Mouse (Mus musculus) embryonic facial prominence, embryonic 15.5 days (tissue): Measurements from ENCODE around the gene Uevld. TPM values are rescaled to one million over a fixed set of nuclear protein-coding genes. Genes with fewer than 3 reads are reported as not detected.
"Not testable (repeated sequence)": the region's sequence is repeated elsewhere in the genome, so short reads cannot be mapped to it uniquely, and the experiment has no call there.

ENCODE experiments used
- ATAC-seq: fragments of 200-750 bp; cut with Nextera tagmentation; 2 replicates; pipeline ENCODE4 v1.8.0; 2017; ENCODE audit warnings: low read depth, moderate TSS enrichment; ENCODE audit not compliant: insufficient number of reproducible peaks, low FRiP score, low TSS enrichment
- H3K27ac ChIP-seq: fragments of 300-500 bp; sonication (generic); replicated peaks from 2 replicates; pipeline ENCODE4 v1.5.1; 2015; ENCODE audit warnings: mild to moderate bottlenecking, inconsistent platforms
- H3K27me3 ChIP-seq: fragments of 300-500 bp; sonication (generic); 2 replicates; pipeline ENCODE4 v1.6.1; 2015; ENCODE audit warnings: inconsistent platforms
- H3K36me3 ChIP-seq: fragments of 300-500 bp; sonication (generic); 2 replicates; pipeline ENCODE4 v1.6.1; 2015; ENCODE audit warnings: mild to moderate bottlenecking, inconsistent platforms
- H3K4me1 ChIP-seq: fragments of 300-500 bp; sonication (generic); 2 replicates; pipeline ENCODE4 v1.6.1; 2015; ENCODE audit warnings: inconsistent platforms
- H3K4me2 ChIP-seq: fragments of 300-500 bp; sonication (generic); replicated peaks from 2 replicates; pipeline ENCODE4 v1.6.1; 2015; ENCODE audit warnings: mild to moderate bottlenecking, inconsistent platforms
- H3K4me3 ChIP-seq: fragments of 300-500 bp; sonication (generic); replicated peaks from 2 replicates; pipeline ENCODE4 v1.5.1; 2015; ENCODE audit warnings: mild to moderate bottlenecking, inconsistent platforms
- H3K9ac ChIP-seq: fragments of 300-500 bp; sonication (generic); 2 replicates; pipeline ENCODE4 v1.6.1; 2015; ENCODE audit warnings: inconsistent platforms
- H3K9me3 ChIP-seq: fragments of 300-500 bp; sonication (generic); replicated peaks from 2 replicates; pipeline ENCODE4 v1.6.1; 2016; ENCODE audit warnings: inconsistent platforms
- WGBS: fragments of 180-500 bp; shearing (Covaris S2); methylation state at CpG from one replicate; pipeline ENCODE4 v1.1.7; 2015; 5-methylcytosine and 5-hydroxymethylcytosine counted together
- polyA plus RNA-seq: library from polyadenylated mRNA; unstranded; fragments of >200 nt; fragmentation: Nextera tagmentation; extraction: Ambion mirVana; gene quantifications from 2 replicates; pipeline ENCODE4 v1.2.1, GENCODE M21; 2015

Uevld gene
- polyA plus RNA-seq, 1 experiment from 2014 or later: 10.7 TPM

DNA sequence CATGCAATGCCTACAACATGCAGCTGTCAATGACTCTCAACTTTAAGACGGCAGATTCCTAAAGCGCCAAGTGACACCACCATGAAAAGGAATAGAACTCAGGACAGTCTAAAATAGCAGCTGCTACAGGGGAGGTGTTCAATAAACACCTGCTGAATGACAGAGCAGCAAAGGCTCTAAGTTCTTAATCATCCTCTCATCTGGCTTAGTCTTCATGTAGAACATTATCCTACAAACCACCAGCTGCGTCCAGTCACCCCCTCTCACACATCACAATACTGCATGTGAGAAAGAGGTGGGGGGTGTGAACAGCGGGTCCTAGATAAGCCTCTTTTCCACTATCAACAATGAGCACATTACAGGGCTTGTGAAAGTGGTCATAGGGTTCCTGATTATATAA is 38.7 kb upstream of the Uevld start:
- no peak overlapping the region for H3K9ac ChIP-seq
- H3K9me3 ChIP-seq: no peaks in the 10 kb centered on the region
- WGBS: 84% methylated on average over 4 of the region's 4 CpGs
- H3K27me3 ChIP-seq: no peaks in the 10 kb centered on the region
- 0 out of 2 replicates have a peak, but pooled peaks have one; percentile 23 for ATAC-seq
- H3K4me2 ChIP-seq: no peak overlapping the region
- H3K36me3 ChIP-seq: peaks cover 67% of the 10 kb centered on the region
- H3K27ac ChIP-seq: no peak overlapping the region
- no peak overlapping the region for H3K4me3 ChIP-seq
- H3K4me1 ChIP-seq: peaks cover 20% of the 10 kb centered on the region

DNA sequence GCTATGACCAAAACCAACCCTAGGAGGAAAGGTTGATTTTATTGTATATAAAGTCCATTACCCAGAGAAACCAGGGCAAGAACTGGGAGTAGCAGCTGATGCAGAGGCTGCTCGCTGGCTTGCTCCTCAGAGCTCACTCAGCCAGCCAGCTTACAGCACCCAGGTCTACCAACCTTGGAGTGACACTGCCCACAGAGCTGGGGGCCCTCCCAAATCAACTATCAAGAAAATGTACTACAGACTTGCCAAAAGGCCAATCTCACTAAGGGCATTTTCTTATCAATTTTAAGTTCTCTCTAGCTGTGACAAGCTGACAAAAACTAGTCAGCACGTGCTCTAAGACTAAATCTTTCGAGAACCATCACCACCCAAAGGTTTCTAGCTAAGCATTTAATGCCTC is 37.2 kb upstream of the Uevld start:
- peaks cover 71% of the 10 kb centered on the region for H3K36me3 ChIP-seq
- H3K9ac ChIP-seq: no peak overlapping the region
- no peak overlapping the region for H3K4me3 ChIP-seq
- 95% methylated on average over 3 of the region's 3 CpGs for WGBS
- no peak overlapping the region for H3K4me2 ChIP-seq
- ATAC-seq: no peak
- no peaks in the 10 kb centered on the region for H3K9me3 ChIP-seq
- H3K27ac ChIP-seq: no peak overlapping the region
- H3K27me3 ChIP-seq: no peaks in the 10 kb centered on the region
- H3K4me1 ChIP-seq: peaks cover 10% of the 10 kb centered on the region

DNA sequence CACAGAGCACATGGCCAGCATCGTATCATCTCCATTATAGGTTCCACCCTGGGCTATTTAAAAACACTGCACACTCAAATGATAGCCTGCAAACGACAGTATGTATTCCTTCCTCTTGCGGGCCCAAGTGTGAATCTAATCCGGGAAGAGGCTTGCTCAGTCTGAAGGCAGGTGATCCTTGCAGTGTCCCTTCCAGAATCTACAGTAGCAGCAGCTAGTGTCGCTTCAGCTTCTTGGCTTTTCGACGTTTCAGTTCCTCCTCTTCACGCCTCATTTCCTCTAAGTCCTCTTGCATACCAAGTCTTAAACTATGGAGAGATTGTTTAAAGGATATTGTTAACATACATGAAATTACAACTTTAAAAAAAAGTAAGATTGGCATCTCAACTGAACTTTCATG is 34.8 kb upstream of the Uevld start:
- Histone ChIP-seq H3K27me3 (no peaks in the 10 kb centered on the region), H3K9ac (no peak overlapping the region), H3K36me3 (peaks cover 65% of the 10 kb centered on the region), H3K9me3 (no peaks in the 10 kb centered on the region), H3K4me3 (no peak overlapping the region), H3K27ac (no peak overlapping the region), H3K4me1 (no peaks in the 10 kb centered on the region), H3K4me2 (no peak overlapping the region)
- 76% methylated on average over 8 of the region's 8 CpGs for WGBS
- ATAC-seq: no peak

DNA sequence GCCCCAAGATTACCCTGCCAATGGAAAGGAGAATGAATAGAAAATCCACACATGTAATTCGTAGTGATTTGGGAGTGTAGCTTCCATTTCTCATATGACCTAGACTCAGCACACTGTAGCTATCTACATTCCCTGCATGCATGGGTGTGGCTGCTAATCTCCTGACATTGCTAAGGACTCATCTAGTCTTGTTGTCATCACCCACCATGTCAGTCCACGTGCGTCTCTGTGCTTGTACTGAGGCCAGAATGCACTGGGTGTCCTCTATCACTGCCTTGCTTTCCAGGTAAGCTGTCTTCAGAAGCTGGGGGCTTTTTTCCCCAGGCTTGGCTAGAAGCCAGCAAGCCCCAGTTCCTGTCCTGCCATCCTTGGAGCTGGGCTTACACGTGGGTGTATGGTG is 31.1 kb upstream of the Uevld start:
- Histone ChIP-seq H3K4me1 (peaks cover 11% of the 10 kb centered on the region; the same call in 1 of the 2 replicates), H3K36me3 (peaks cover 30% of the 10 kb centered on the region)
- not testable (repeated sequence) for H3K27me3 ChIP-seq, ATAC-seq, H3K9ac ChIP-seq, H3K27ac ChIP-seq, H3K4me3 ChIP-seq, H3K4me2 ChIP-seq, H3K9me3 ChIP-seq
- WGBS: 75% methylated on average over 4 of the region's 4 CpGs

DNA sequence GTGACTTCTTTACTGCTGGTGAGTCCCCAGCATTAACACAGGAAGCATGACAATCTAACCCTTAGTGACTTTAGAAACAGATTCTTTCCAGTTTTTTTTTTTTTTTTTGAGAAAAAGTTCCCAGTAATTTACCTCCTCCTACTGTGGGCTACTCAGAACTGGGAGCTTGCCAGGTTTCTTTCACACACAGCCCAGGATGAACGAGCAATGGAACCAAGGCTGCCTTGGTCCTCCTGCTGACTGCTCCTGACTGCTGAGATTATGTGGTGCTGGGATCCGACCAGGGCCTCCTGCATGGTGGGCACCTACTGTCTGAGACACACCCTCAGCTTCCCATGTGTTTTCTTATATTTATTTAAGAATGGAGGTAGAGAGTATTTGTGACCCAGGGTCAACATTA is 28.7 kb upstream of the Uevld start:
- H3K36me3 ChIP-seq: peaks cover 12% of the 10 kb centered on the region
- peaks cover 11% of the 10 kb centered on the region; the same call in 1 of the 2 replicates for H3K4me1 ChIP-seq
- H3K9ac ChIP-seq: no peak overlapping the region
- H3K4me3 ChIP-seq: no peak overlapping the region
- no peaks in the 10 kb centered on the region for H3K9me3 ChIP-seq
- WGBS: 41% methylated on average over 2 of the region's 2 CpGs
- no peak for ATAC-seq
- no peak overlapping the region for H3K27ac ChIP-seq
- no peak overlapping the region for H3K4me2 ChIP-seq
- H3K27me3 ChIP-seq: no peaks in the 10 kb centered on the region

DNA sequence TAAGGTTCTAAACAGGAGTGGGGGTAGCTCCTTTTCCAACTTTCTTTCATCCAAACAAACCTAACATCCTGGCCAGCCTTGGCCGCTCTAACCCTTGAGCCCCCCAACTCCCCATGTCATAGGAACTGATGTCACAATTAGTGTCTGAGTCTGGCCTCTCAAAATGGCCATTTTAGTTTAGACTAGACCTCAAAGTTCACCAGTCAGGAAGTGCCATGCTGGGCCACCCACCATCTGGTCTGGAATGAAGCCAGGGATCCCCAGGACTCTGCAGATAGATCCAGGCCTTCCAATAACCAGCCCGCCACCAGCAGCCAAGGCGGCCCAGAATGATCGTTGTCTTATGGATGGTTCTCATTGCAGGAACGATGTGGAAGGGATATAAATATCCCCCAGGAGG is 28.3 kb upstream of the Uevld start:
- no peaks in the 10 kb centered on the region for H3K9me3 ChIP-seq
- H3K27me3 ChIP-seq: no peaks in the 10 kb centered on the region
- peaks cover 11% of the 10 kb centered on the region; the same call in 1 of the 2 replicates for H3K4me1 ChIP-seq
- H3K4me3 ChIP-seq: no peak overlapping the region
- H3K9ac ChIP-seq: no peak overlapping the region
- WGBS: 44% methylated on average over 5 of the region's 5 CpGs
- no peak overlapping the region for H3K27ac ChIP-seq
- H3K36me3 ChIP-seq: 0 out of 2 replicates have a peak, but pooled peaks cover 7% of the 10 kb centered on the region
- no peak overlapping the region for H3K4me2 ChIP-seq
- ATAC-seq: peak; percentile 49; the same call in 1 of the 2 replicates

DNA sequence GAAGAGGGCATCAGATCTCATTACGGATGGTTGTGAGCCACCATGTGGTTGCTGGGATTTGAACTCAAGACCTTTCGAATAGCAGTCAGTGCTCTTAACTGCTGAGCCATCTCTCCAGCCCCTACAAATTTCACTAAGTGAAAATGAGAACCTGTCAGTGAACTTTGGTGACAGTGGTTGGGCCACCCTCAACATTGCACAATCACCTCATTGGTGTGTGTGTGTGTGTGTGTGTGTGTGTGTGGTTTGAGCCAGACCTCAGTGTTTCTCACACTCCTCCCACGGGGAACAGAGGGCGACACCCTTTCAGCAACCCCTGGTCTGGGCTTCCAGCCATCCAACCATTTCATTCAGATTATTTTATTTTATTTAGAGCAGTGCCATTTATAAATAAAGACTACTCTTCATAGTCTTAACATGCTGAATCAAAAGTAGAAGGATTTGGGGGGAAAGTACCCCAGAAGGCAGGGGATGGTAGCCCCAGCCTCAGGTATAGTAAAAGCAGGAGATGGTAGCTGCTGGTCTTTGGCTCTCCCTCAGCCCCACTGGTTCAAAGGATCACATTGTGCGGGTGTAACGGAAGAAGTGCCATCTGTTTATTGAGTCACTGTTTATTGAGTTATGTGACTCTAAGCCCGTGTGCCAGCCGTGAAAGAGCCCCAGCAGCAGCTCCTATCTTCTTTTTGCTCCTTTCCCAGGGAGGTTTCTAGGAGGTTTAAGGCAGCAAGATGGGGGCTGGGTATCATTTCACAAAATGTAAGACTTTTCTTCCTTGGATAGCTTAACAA is 27.6 kb upstream of the Uevld start:
- Histone ChIP-seq H3K4me2 (no peak overlapping the region), H3K4me3 (no peak overlapping the region), H3K9me3 (no peaks in the 10 kb centered on the region), H3K9ac (no peak overlapping the region), H3K27ac (peak overlapping the region; percentile 51; the same call in 1 of the 2 replicates), H3K27me3 (no peaks in the 10 kb centered on the region), H3K36me3 (0 out of 2 replicates have a peak, but pooled peaks cover 6% of the 10 kb centered on the region), H3K4me1 (peaks cover 11% of the 10 kb centered on the region; the same call in 1 of the 2 replicates)
- no peak for ATAC-seq
- WGBS: 42% methylated on average over 8 of the region's 8 CpGs

DNA sequence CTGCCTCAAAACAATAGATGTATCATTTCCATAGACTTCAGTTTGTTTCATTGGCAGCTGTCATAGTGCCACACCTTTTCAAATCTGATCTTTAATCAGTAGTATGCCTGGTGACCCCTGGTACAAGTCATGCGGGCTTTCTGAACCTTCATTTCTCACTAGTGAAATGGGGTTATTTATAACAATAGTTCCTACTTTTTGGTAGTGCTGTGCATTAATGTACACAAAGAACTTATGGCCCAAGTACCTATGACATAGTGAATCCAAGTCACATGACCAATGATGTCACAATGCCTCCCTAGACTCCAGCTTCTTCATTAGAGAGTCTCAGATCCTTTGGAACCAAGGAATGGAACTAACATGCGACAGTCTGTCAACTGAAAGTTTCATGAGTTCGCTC is 25.0 kb upstream of the Uevld start, which contains the start of gene Gm9999:
Gm9999 (plus strand) TSS at position 301 of the 400 bp plus-strand sequence.
- Histone ChIP-seq H3K9ac (no peak within 1 kb of the TSS), H3K36me3 (no peaks in the 10 kb centered on the region), H3K4me3 (no peak within 1 kb of the TSS), H3K27ac (no peak within 1 kb of the TSS), H3K4me2 (no peak within 1 kb of the TSS), H3K9me3 (no peaks in the 10 kb centered on the region), H3K27me3 (no peaks in the 10 kb centered on the region), H3K4me1 (peaks cover 11% of the 10 kb centered on the region; the same call in 1 of the 2 replicates)
- 90% methylated on average over 3 of the region's 3 CpGs for WGBS
- ATAC-seq: no peak

DNA sequence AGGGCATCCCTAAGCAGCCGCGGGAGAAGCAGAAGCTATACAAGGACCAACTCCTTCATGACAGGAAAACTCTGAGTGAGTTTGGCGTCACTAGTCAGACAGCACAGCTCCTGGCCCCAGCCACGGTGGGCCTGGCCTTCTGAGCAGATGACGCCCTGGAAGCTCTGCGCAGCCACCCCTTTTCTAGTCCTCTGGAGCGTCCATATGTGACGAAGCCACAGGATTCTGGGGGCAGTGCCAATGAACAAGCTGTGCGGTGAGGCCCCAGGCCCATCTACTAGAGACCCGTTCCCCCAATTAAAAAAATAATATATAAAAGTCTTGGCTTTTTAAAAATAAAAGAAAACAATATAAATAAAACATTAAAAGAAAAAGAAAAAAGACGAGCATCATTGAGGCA is 17.1 kb upstream of the Uevld start:
- no peak for ATAC-seq
- Histone ChIP-seq H3K9me3 (no peaks in the 10 kb centered on the region), H3K27ac (no peak overlapping the region), H3K4me3 (no peak overlapping the region), H3K4me1 (no peaks in the 10 kb centered on the region), H3K9ac (no peak overlapping the region), H3K4me2 (no peak overlapping the region), H3K27me3 (no peaks in the 10 kb centered on the region), H3K36me3 (no peaks in the 10 kb centered on the region)
- 88% methylated on average over 11 of the region's 11 CpGs for WGBS

DNA sequence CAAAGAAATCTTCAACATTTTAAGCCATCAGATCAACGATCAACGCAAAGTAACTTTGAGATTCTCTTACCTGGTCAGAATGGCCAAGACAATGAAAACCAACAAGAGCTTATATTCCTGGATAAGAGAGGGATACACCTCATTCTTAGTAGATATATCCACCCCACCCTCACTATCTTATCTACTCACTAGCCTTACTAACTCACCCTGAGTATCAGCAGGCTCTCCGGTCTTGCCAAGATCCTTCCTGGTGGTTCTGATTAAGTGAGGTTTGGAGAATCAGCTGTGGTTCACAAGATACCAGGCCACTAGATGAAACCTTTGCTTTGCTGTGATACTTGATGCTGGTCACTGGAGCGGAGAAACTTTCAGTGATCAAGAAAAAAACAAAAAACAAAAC is 16.3 kb upstream of the Uevld start:
- no peak overlapping the region for H3K4me3 ChIP-seq
- no peak overlapping the region for H3K4me2 ChIP-seq
- no peaks in the 10 kb centered on the region for H3K9me3 ChIP-seq
- H3K27me3 ChIP-seq: no peaks in the 10 kb centered on the region
- no peak overlapping the region for H3K9ac ChIP-seq
- H3K4me1 ChIP-seq: no peaks in the 10 kb centered on the region
- no peak overlapping the region for H3K27ac ChIP-seq
- WGBS: 96% methylated on average over 4 of the region's 4 CpGs
- no peak for ATAC-seq
- H3K36me3 ChIP-seq: no peaks in the 10 kb centered on the region

DNA sequence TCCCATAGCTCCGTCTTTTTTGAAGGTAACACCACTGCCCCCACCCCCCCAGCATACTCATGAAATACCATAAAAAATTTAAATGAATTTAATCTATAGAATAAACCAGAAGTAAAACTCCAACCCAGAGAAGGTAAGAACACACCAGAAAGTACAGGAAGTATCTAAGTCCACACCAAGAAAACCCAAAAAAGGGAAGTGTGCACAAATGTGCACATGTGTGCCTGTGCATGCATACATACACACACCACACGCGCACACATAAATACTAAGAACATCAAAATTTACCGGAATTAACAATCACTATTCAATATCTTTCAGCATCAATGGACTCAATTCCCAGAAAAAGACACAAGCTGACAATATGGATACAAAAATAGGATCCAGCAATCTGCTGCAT is 11.6 kb upstream of the Uevld start:
- Histone ChIP-seq H3K27ac (no peak overlapping the region), H3K9me3 (no peaks in the 10 kb centered on the region), H3K36me3 (no peaks in the 10 kb centered on the region), H3K4me1 (no peaks in the 10 kb centered on the region), H3K4me3 (no peak overlapping the region), H3K27me3 (no peaks in the 10 kb centered on the region), H3K4me2 (no peak overlapping the region), H3K9ac (no peak overlapping the region)
- WGBS: 88% methylated on average over 4 of the region's 4 CpGs
- no peak for ATAC-seq

DNA sequence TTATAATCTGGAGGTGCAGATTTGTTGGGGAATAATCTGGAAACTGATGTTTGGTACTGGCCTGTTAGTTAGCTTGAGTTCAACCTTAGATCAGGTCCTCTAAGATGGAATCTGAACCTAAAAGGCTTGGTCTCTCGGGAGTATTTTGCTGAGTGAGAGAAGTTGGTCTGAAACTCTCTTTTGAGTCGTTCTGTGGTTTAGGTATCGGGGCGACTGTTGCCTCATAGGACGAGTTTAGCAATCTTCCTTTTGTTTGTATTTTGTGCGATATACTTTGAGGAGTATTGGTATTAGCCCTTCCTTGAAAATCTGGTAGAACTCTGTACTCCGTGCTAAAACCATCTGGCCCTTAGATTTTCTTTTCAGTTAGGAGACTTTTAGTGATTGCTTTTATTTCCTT is 5.7 kb upstream of the Uevld start:
- peaks cover 9% of the 10 kb centered on the region for H3K4me1 ChIP-seq
- no peaks in the 10 kb centered on the region for H3K36me3 ChIP-seq
- H3K9me3 ChIP-seq: no peaks in the 10 kb centered on the region
- H3K9ac ChIP-seq: no peak overlapping the region
- WGBS: 74% methylated on average over 7 of the region's 7 CpGs
- H3K27ac ChIP-seq: no peak overlapping the region
- no peak for ATAC-seq
- H3K27me3 ChIP-seq: peaks cover 4% of the 10 kb centered on the region; the same call in 1 of the 2 replicates
- H3K4me2 ChIP-seq: no peak overlapping the region
- H3K4me3 ChIP-seq: no peak overlapping the region
